Mouse (Mus musculus) kidney, embryonic 15.5 days (tissue): ENCODE measurements around the gene Yod1. TPM values are rescaled to one million over a fixed set of nuclear protein-coding genes. Genes with fewer than 3 reads are reported as not detected.
A peak's percentile ranks its signal among the peaks of the same experiment; 100 is the strongest.

ENCODE experiments used
- ATAC-seq: fragments of 200-750 bp; cut with Nextera tagmentation; replicated peaks from 2 replicates; pipeline ENCODE4 v1.8.0; 2017; ENCODE audit warnings: moderate TSS enrichment; ENCODE audit not compliant: low FRiP score
- H3K27ac ChIP-seq: fragments of 300-500 bp; sonication (generic); 2 replicates; pipeline ENCODE4 v1.5.1; 2015; ENCODE audit warnings: mild to moderate bottlenecking, inconsistent platforms
- H3K27me3 ChIP-seq: fragments of 300-500 bp; sonication (generic); 2 replicates; pipeline ENCODE4 v1.6.1; 2015; ENCODE audit warnings: inconsistent platforms
- H3K36me3 ChIP-seq: fragments of 300-500 bp; sonication (generic); 2 replicates; pipeline ENCODE4 v1.6.1; 2015; ENCODE audit warnings: inconsistent platforms
- H3K4me1 ChIP-seq: fragments of 300-500 bp; sonication (generic); 2 replicates; pipeline ENCODE4 v1.6.1; 2015; ENCODE audit warnings: inconsistent platforms
- H3K4me2 ChIP-seq: fragments of 300-500 bp; sonication (generic); 2 replicates; pipeline ENCODE4 v1.6.1; 2015; ENCODE audit warnings: moderate library complexity, mild to moderate bottlenecking, inconsistent platforms
- H3K4me3 ChIP-seq: fragments of 300-500 bp; sonication (generic); replicated peaks from 2 replicates; pipeline ENCODE4 v1.5.1; 2015; ENCODE audit warnings: mild to moderate bottlenecking, inconsistent platforms
- H3K9ac ChIP-seq: fragments of 300-500 bp; sonication (generic); 2 replicates; pipeline ENCODE4 v1.6.1; 2015; ENCODE audit warnings: mild to moderate bottlenecking, inconsistent platforms
- H3K9me3 ChIP-seq: fragments of 300-500 bp; sonication (generic); replicated peaks from 2 replicates; pipeline ENCODE4 v1.6.1; 2016; ENCODE audit warnings: inconsistent platforms
- WGBS: fragments of 180-500 bp; shearing (Covaris S2); methylation state at CpG from one replicate; pipeline ENCODE4 v1.1.7; 2015; ENCODE audit warnings: mixed read lengths; 5-methylcytosine and 5-hydroxymethylcytosine counted together
- polyA plus RNA-seq: library from polyadenylated mRNA; unstranded; fragments of >200 nt; fragmentation: Nextera tagmentation; extraction: Ambion mirVana; gene quantifications from 2 replicates; pipeline ENCODE4 v1.2.1, GENCODE M21; 2015

Yod1 gene
- polyA plus RNA-seq, 1 experiment from 2014 or later, result 11.5 TPM

DNA sequence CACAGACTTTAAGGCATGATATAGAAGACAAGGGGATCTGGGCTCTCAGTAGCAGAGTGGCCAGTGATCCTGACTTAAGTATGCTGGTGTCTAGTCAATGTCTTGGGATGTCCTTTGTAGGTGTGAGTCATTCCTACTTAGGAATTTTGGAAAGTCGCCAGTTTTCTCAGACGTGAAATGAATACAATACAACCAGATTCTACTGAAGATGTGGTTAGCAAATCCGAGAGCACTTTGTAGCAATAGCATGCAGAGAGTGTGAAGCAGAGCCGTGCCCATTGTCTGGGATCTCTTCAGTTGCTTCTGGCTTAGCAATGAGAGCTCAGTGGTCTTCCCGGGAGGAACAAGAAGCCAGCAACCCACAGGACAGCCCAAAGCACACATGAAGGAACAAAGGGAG lies 17.3 kb downstream of the Yod1 start:
- WGBS, result 71% methylated on average over 5 of the region's 5 CpGs
- Histone ChIP-seq H3K4me3 (no peak overlapping the region), H3K9ac (no peak overlapping the region), H3K27ac (peak overlapping the region; percentile 86), H3K4me1 (peaks cover 41% of the 10 kb centered on the region), H3K27me3 (no peaks in the 10 kb centered on the region), H3K36me3 (no peaks in the 10 kb centered on the region), H3K4me2 (peak overlapping the region; percentile 53), H3K9me3 (no peaks in the 10 kb centered on the region)
- ATAC-seq, result no peak

GRCm38 (mm10) chr1:130734852-130735251 lies 17.7 kb downstream of the Yod1 start:
- ATAC-seq, result no peak
- Histone ChIP-seq H3K4me1 (peaks cover 41% of the 10 kb centered on the region), H3K4me3 (no peak overlapping the region), H3K9ac (no peak overlapping the region), H3K4me2 (peak overlapping the region; percentile 53), H3K9me3 (no peaks in the 10 kb centered on the region), H3K27me3 (no peaks in the 10 kb centered on the region), H3K27ac (peak overlapping the region; percentile 86), H3K36me3 (no peaks in the 10 kb centered on the region)
- 64% methylated on average over 8 of the region's 8 CpGs for WGBS

GRCm38 (mm10) chr1:130737411-130737881 lies 20.3 kb downstream of the Yod1 start:
- Histone ChIP-seq H3K9me3 (no peaks in the 10 kb centered on the region), H3K27me3 (no peaks in the 10 kb centered on the region), H3K4me3 (no peak overlapping the region), H3K9ac (no peak overlapping the region), H3K4me1 (peaks cover 47% of the 10 kb centered on the region), H3K36me3 (no peaks in the 10 kb centered on the region), H3K4me2 (no peak overlapping the region), H3K27ac (no peak overlapping the region)
- WGBS, result 34% methylated on average over 11 of the region's 11 CpGs
- no peak for ATAC-seq

DNA sequence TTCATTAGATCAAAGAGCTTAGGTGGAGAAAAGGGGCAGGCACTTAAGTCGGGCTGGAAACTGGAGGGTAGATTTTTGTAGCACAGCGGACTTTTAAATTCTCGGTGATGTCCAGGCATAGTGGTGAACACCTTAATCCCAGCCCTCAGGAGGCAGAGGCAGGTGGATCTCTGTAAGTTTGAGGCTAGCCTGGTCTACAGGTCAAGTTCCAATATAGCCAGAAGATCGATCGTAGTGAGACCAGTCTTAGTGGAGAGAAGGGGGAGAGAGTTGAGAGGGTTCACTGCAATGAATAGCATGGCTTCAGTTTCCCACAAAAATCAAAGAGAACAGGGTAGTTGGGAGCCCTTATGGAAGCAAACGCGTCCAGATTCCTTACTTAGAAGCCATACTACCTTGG lies 20.8 kb downstream of the Yod1 start:
- 88% methylated on average over 7 of the region's 7 CpGs for WGBS
- Histone ChIP-seq H3K4me1 (peaks cover 44% of the 10 kb centered on the region), H3K36me3 (no peaks in the 10 kb centered on the region), H3K9ac (no peak overlapping the region), H3K27me3 (no peaks in the 10 kb centered on the region), H3K4me2 (no peak overlapping the region), H3K9me3 (no peaks in the 10 kb centered on the region), H3K4me3 (no peak overlapping the region), H3K27ac (no peak overlapping the region)
- ATAC-seq, result no peak

- Histone ChIP-seq H3K36me3 (no peaks in the 10 kb centered on the region), H3K27ac (no peak overlapping the region), H3K9ac (no peak overlapping the region), H3K9me3 (no peaks in the 10 kb centered on the region), H3K4me3 (no peak overlapping the region), H3K27me3 (no peaks in the 10 kb centered on the region), H3K4me2 (no peak overlapping the region), H3K4me1 (peaks cover 37% of the 10 kb centered on the region)
- ATAC-seq, result no peak
- 54% methylated on average over 3 of the region's 3 CpGs for WGBS
Observed at GRCm38 (mm10) chr1:130738551-130739106, 21.5 kb downstream of the Yod1 start.

- no peaks in the 10 kb centered on the region for H3K9me3 ChIP-seq
- 68% methylated on average over 3 of the region's 3 CpGs for WGBS
- no peak overlapping the region for H3K9ac ChIP-seq
- no peaks in the 10 kb centered on the region for H3K36me3 ChIP-seq
- no peak overlapping the region for H3K4me2 ChIP-seq
- H3K27ac ChIP-seq, result no peak overlapping the region
- no peak for ATAC-seq
- no peaks in the 10 kb centered on the region for H3K27me3 ChIP-seq
- H3K4me3 ChIP-seq, result no peak overlapping the region
- peaks cover 29% of the 10 kb centered on the region for H3K4me1 ChIP-seq
Observed at GRCm38 (mm10) chr1:130739636-130740035, 22.5 kb downstream of the Yod1 start.

DNA sequence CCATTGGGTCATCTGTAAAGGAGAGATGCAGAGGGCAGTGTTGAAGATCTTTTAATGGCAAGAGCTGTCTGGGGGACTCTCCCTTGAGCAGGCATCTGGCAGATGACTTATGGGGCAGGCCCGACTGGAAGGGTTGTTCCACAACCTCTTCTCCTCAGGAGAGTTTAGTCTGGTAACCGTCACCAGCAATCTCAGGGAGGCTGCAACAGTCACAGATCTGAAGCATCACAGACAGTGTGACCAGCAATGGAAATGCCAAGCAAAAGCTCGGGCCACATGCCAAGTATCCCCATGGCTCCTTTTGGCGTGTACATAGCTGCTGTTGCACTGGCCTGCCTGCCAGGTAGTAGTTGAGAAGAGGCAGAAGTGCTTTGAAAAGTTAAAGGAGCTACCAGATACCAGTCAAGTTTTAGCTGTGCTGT lies 23.1 kb downstream of the Yod1 start:
- Histone ChIP-seq H3K4me2 (no peak overlapping the region), H3K4me3 (no peak overlapping the region), H3K27me3 (no peaks in the 10 kb centered on the region), H3K36me3 (no peaks in the 10 kb centered on the region), H3K9me3 (no peaks in the 10 kb centered on the region), H3K4me1 (peaks cover 23% of the 10 kb centered on the region), H3K27ac (no peak overlapping the region), H3K9ac (no peak overlapping the region)
- ATAC-seq, result no peak
- WGBS, result 65% methylated on average over 4 of the region's 4 CpGs

GRCm38 (mm10) chr1:130740781-130741720 lies 23.9 kb downstream of the Yod1 start:
- 69% methylated on average over 15 of the region's 15 CpGs for WGBS
- H3K4me1 ChIP-seq, result peaks cover 19% of the 10 kb centered on the region
- H3K27me3 ChIP-seq, result no peaks in the 10 kb centered on the region
- H3K4me3 ChIP-seq, result no peak overlapping the region
- ATAC-seq, result peak; percentile 90
- no peak overlapping the region for H3K4me2 ChIP-seq
- H3K27ac ChIP-seq, result no peak overlapping the region
- H3K36me3 ChIP-seq, result no peaks in the 10 kb centered on the region
- H3K9me3 ChIP-seq, result no peaks in the 10 kb centered on the region
- no peak overlapping the region for H3K9ac ChIP-seq

DNA sequence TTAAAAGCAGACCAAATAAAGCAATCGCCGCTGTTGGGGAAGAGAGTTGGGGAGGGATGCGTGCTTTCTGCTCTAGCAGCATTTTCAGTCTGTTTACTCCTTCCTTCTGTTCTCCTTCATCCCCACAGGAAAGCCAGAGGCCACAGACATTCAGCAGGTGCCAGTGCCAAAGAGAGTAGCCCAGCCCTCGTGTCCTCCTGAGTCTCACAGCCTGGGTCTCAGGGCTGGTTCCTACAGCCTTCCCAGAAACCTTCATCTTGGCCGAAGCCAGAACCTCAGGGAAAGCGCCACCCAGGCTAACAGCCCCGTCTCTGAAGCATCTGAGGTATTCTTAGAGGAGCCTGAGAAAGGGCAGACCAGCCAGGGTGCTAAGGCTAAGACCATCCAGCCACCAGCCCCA lies 25.1 kb downstream of the Yod1 start:
- H3K9ac ChIP-seq, result no peak overlapping the region
- H3K36me3 ChIP-seq, result no peaks in the 10 kb centered on the region
- no peaks in the 10 kb centered on the region for H3K9me3 ChIP-seq
- H3K27ac ChIP-seq, result no peak overlapping the region
- no peaks in the 10 kb centered on the region for H3K27me3 ChIP-seq
- WGBS, result 87% methylated on average over 7 of the region's 7 CpGs
- no peak overlapping the region for H3K4me2 ChIP-seq
- no peak for ATAC-seq
- H3K4me1 ChIP-seq, result peaks cover 19% of the 10 kb centered on the region
- no peak overlapping the region for H3K4me3 ChIP-seq

DNA sequence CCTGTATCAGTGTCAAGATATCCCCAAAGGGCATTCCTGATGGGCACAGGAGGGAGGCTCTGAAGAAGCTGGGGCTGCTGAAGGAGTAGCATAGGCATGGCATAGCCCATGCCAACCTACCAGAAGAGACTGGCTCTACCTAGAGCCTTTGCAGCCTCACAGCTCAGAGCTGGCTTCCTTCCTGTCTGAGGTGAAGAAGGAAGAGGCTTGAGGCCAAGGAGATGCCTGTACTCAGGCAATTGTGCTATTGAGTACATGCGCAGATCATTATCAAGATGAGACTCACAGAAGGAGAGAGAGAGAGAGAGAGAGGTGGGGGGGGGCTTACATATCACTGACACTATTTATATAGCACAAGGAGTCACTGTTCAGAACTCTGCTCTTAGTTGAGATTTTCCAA lies 26.6 kb downstream of the Yod1 start:
- ATAC-seq, result no peak
- 88% methylated on average over 1 of the region's 1 CpGs for WGBS
- Histone ChIP-seq H3K4me3 (no peak overlapping the region), H3K4me1 (peaks cover 14% of the 10 kb centered on the region; the same call in 1 of the 2 replicates), H3K27ac (no peak overlapping the region), H3K4me2 (no peak overlapping the region), H3K27me3 (no peaks in the 10 kb centered on the region), H3K36me3 (no peaks in the 10 kb centered on the region), H3K9ac (no peak overlapping the region), H3K9me3 (no peaks in the 10 kb centered on the region)

DNA sequence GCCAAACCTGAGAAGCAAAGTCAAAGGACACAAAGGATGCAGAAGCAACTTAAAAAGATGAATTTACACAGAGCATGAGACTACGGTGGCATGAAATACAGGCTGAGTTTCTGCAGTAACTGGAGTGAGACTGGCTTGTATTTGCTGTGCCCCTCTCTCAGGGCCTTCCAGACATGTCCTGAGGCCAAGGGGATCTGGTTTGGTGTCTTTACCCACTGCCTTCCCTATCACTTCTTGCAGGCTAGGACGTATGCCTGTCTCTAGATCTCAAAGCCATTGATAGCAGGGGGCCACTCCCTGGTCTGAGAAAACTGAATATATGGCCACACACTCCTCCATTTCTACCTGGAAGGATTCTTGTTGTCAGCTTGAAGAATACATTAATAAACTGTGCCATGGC lies 27.1 kb downstream of the Yod1 start:
- Histone ChIP-seq H3K27ac (no peak overlapping the region), H3K36me3 (no peaks in the 10 kb centered on the region), H3K9ac (no peak overlapping the region), H3K4me3 (no peak overlapping the region), H3K27me3 (no peaks in the 10 kb centered on the region), H3K4me2 (no peak overlapping the region), H3K4me1 (peaks cover 14% of the 10 kb centered on the region; the same call in 1 of the 2 replicates), H3K9me3 (no peaks in the 10 kb centered on the region)
- ATAC-seq, result 0 out of 2 replicates have a peak, but pooled peaks have one; percentile 23
- WGBS, result 82% methylated on average over 2 of the region's 2 CpGs

DNA sequence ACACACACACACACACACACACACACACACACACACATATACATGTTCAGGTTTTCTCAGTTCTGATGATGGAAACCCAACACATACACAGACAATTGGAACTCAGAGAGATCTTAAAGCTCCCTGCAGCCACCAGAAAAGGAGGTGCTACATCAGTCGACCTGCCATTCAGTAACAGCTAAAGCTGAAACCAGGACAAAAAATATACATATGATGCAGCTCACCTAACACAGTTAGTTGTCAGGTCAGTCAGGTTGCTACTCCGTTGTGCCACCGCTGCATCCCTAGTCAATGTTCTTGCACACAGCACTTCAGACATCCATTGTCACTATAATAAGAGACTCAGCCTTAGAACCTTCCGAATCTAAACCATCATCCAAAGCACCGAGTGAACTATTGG lies 27.8 kb downstream of the Yod1 start:
- H3K36me3 ChIP-seq, result no peaks in the 10 kb centered on the region
- H3K4me3 ChIP-seq, result no peak overlapping the region
- no peak overlapping the region for H3K4me2 ChIP-seq
- H3K9ac ChIP-seq, result no peak overlapping the region
- no peaks in the 10 kb centered on the region for H3K27me3 ChIP-seq
- ATAC-seq, result no peak
- no peak overlapping the region for H3K27ac ChIP-seq
- H3K4me1 ChIP-seq, result peaks cover 12% of the 10 kb centered on the region; the same call in 1 of the 2 replicates
- no peaks in the 10 kb centered on the region for H3K9me3 ChIP-seq
- WGBS, result 87% methylated on average over 5 of the region's 5 CpGs
